Mouse (Mus musculus): ENCODE results near the gene C8g.

- TF ChIP-seq GATA1 (IDR thresholded peaks at IDR 0.05; ENCODE audit: low read length) (no peak), TAL1 (IDR thresholded peaks at IDR 0.05; ENCODE audit: low read length) (no peak)
These were observed 45.1 kb downstream of the C8g start, which contains the start of gene Clic3 for GRCm38 (mm10) chr2:25456205-25456953.

Data from erythroblast, embryonic 14.5 days (primary cell).